Mouse (Mus musculus): ENCODE measurements around the gene Cenpw.
A peak's percentile ranks its signal among the peaks of the same experiment; 100 is the strongest.

The Cenpw gene

GRCm38 (mm10) chr10:30199916-30200826, at the start of gene Cenpw:
Cenpw (minus strand) TSS chr10:30200560.
- peak; percentile 92 for DNase-seq

- DNase-seq: no peak
These were observed 49.3 kb upstream of the Cenpw start for GRCm38 (mm10) chr10:30249654-30250053.

GRCm38 (mm10) chr10:30199501-30199900, 859 bp downstream of the Cenpw start:
- DNase-seq: peak; percentile 4

GRCm38 (mm10) chr10:30167700-30168099, 32.7 kb downstream of the Cenpw start:
- no peak for DNase-seq
